Mouse (Mus musculus): ENCODE data around the gene Fkbp15.
A peak's percentile ranks its signal among the peaks of the same experiment; 100 is the strongest.
"Not testable (repeated sequence)": the region's sequence is repeated elsewhere in the genome, so short reads cannot be mapped to it uniquely, and the experiment has no call there.

The Fkbp15 gene

DNA sequence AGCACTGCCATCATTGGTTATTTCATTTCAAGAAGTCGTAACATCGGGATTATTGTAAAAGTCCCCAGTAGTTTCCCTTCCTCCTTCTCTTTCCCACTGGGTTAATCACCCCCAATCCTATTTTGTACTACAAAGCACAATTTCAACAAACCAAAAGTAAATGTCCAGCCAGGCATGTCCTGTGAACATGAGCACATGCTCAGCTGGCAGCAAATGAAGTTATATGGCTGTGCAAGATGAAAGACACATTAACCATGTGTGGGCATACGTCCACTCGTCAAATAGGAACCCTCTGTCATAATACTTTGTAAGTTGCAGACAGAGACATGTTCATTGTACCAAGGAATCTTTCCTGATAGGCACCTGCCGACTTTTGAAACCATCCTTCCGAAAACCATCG is 77.4 kb downstream of the Fkbp15 start:
- DNase-seq (ENCODE audit: low spot score in 2 of 2) = no peak

DNA sequence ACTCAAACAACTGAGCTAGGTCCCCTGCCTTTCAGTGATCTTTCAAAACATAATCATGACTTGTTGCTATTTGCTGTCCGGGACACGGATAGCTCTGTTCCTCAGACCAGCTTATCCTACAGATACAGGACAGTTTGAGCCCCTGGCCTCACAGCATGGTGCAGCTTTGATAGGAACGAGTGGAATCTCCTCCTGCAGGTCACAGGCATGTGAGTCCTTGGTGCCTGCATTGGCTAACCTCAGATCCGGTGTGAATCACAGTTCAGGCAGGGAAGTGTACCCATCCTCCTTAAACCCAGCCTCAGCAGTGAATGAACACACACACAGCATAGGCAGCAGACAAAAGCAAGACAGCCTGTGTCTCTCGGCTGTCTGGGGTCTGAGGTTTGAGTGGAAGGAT is 79.0 kb downstream of the Fkbp15 start:
- no peak for DNase-seq (ENCODE audit: low spot score in 2 of 2)

DNA sequence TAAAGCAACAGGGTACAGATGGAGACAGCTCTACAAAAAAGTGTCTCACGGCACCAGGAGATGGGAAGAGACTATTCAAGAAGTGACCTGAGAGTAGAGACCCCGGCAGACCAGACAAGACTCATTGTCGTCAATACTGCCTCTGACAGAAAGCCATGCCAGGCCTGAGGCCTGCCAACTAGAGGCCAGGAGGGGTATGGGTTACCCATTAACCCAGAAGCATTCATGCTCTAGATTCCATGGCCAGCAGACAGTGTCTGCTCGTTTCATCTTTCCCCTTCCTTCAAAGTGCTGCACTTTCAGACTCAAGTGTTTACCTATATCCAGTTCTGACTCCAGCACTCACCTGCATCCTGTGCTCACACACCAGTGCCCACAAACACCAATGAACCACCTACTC is 82.3 kb downstream of the Fkbp15 start:
- DNase-seq (ENCODE audit: low spot score in 2 of 2) = no peak

GRCm38 (mm10) chr4:62277222-62277621 is 83.1 kb downstream of the Fkbp15 start:
- DNase-seq (ENCODE audit: low spot score in 2 of 2) = no peak

DNA sequence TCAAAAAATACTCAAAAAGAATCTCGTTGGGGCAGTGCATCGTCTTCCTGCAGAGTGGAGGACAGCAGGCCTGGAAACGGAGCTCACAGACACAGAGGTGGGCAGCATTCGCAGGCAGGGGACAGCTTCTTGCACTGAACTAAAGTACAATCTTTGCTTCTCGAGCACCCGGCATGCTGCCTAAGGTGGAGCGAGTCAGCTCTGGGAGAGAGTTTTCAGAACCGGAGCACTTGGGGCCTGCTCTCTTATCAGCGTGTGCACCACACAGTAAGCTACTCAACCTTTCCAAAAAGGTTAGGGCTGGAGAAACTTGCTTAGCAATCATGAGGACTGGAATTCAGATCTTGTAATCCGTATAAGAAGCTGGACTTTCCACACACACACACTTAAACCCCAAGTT is 83.7 kb downstream of the Fkbp15 start:
- no peak for DNase-seq (ENCODE audit: low spot score in 2 of 2)

GRCm38 (mm10) chr4:62274841-62275536 is 85.4 kb downstream of the Fkbp15 start:
- peak in 1 of 2 experiments; percentile 37 for DNase-seq (ENCODE audit: low spot score in 2 of 2)

DNA sequence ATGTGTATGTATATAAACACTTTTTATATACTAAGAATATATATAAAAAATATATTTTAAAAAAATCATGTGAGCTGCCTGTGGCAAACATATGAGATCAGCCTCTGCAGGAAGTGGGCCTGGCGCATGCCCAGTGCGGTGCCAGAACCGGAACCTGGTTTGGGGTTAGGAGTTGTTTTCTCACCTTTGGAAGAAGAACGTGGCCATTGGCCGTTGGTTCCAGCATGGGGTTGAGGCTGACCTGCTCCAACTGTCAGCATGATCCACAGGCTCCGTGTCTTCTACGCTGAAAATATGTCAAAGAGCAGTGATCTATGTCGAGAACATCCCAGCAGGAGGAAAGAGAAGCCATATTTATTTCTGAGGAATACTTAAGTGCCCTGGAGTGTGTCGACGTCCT is 86.4 kb downstream of the Fkbp15 start:
- DNase-seq (ENCODE audit: low spot score in 2 of 2) = no peak

- DNase-seq (ENCODE audit: low spot score in 2 of 2) = no peak
Measured at GRCm38 (mm10) chr4:62272696-62273095, 87.7 kb downstream of the Fkbp15 start.

DNA sequence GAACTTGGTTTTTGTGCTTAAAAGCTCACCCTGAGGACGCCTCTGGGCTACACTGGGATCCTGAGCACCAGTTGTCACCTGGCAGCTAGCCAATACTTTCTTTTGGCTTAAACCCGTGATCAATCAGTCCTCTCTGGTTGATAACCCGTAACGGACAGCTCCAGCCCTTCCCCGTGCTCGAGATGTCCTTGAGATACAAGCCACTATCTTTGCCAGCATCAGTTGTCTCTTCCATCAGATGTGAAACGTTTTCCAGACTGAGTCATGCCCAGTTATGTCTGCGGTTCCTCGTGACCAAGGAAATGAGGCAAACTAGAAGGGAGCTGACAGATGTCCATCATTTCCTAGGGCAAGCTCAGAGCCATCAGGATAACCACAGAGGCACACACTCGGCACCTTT is 93.2 kb downstream of the Fkbp15 start:
- DNase-seq (ENCODE audit: low spot score in 2 of 2) = no peak

DNA sequence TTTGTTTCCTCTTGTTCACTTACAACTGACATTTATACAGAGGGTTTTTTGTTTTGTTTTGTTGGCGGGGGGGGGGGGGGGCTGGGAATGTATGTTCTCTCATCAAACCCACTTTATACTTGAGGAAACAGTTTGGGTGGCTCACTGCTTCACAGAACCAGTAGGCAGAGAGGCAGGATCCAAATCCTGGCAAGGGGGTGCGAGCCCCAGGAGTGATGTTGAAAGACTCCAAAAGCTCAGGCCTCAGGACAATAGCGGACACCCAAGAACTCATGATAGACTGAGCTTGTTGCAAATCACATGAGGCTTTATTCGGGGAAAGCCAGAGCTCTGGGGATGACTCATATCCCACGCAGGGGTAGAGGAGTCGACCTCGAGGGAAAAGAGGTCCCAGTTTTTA is 94.3 kb downstream of the Fkbp15 start:
- DNase-seq (ENCODE audit: low spot score in 2 of 2) = not testable (repeated sequence)

GRCm38 (mm10) chr4:62265154-62265836 is 95.1 kb downstream of the Fkbp15 start:
- DNase-seq (ENCODE audit: low spot score in 2 of 2) = no peak

DNA sequence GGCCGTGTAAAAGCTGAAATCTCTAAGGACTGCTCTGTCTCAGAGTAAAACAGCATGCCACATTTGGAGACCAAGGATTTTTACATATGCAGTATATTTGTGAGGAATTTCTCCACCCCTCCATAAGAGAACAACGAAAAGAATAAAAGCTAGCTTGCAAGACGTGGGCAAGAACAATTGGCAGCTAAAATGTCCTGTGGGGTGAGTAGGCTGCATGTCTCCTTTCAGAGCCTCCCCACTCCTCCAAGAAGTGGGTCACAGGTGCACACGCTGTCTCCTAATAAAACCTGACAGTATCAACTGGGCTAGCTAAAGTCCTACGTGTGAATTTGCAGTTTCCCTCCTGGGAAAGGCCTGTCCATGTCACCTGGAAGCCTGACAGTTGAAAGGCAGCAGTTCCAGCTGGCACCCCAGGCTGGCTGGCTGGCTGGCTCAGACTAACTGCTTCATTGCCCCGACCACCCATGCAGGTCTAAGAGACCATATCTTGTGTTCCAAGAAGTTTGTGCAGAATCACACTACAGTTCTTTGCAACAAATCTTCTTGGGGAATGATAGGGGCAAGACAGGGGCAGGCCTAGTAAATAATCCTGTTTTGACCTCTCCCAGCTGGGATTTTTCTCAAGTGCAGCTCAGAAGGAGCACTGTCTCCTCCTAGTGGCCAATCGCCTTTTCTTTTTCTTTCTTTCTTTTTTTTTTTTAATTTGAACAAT is 97.1 kb downstream of the Fkbp15 start:
- DNase-seq (ENCODE audit: low spot score in 2 of 2) = no peak

GRCm38 (mm10) chr4:62262276-62262675 is 98.1 kb downstream of the Fkbp15 start, which contains the start of gene Slc31a2:
TSS of gene Slc31a2 (plus strand) at chr4:62262562.
- no peak for DNase-seq (ENCODE audit: low spot score in 2 of 2)

GRCm38 (mm10) chr4:62256931-62257330 is 103.4 kb downstream of the Fkbp15 start:
- DNase-seq (ENCODE audit: low spot score in 2 of 2) = no peak

GRCm38 (mm10) chr4:62254551-62254950 is 105.8 kb downstream of the Fkbp15 start:
- DNase-seq (ENCODE audit: low spot score in 2 of 2) = no peak

GRCm38 (mm10) chr4:62251776-62252175 is 108.6 kb downstream of the Fkbp15 start:
- no peak for DNase-seq (ENCODE audit: low spot score in 2 of 2)

- no peak for DNase-seq (ENCODE audit: low spot score in 2 of 2)
Measured at GRCm38 (mm10) chr4:62250896-62251544, 109.3 kb downstream of the Fkbp15 start.

Measured in left cerebral cortex, adult 9 months (tissue).